Mouse (Mus musculus) kidney, embryonic 15.5 days (tissue): ENCODE data around the gene Paip2b. TPM values are rescaled to one million over a fixed set of nuclear protein-coding genes. Genes with fewer than 3 reads are reported as not detected.
A peak's percentile ranks its signal among the peaks of the same experiment; 100 is the strongest.
"Not testable (repeated sequence)": the region's sequence is repeated elsewhere in the genome, so short reads cannot be mapped to it uniquely, and the experiment has no call there.

ENCODE experiments used
- ATAC-seq: fragments of 200-750 bp; cut with Nextera tagmentation; replicated peaks from 2 replicates; pipeline ENCODE4 v1.8.0; 2017; ENCODE audit warnings: moderate TSS enrichment; ENCODE audit not compliant: low FRiP score
- H3K27ac ChIP-seq: fragments of 300-500 bp; sonication (generic); 2 replicates; pipeline ENCODE4 v1.5.1; 2015; ENCODE audit warnings: mild to moderate bottlenecking, inconsistent platforms
- H3K27me3 ChIP-seq: fragments of 300-500 bp; sonication (generic); 2 replicates; pipeline ENCODE4 v1.6.1; 2015; ENCODE audit warnings: inconsistent platforms
- H3K36me3 ChIP-seq: fragments of 300-500 bp; sonication (generic); 2 replicates; pipeline ENCODE4 v1.6.1; 2015; ENCODE audit warnings: inconsistent platforms
- H3K4me1 ChIP-seq: fragments of 300-500 bp; sonication (generic); 2 replicates; pipeline ENCODE4 v1.6.1; 2015; ENCODE audit warnings: inconsistent platforms
- H3K4me2 ChIP-seq: fragments of 300-500 bp; sonication (generic); 2 replicates; pipeline ENCODE4 v1.6.1; 2015; ENCODE audit warnings: moderate library complexity, mild to moderate bottlenecking, inconsistent platforms
- H3K4me3 ChIP-seq: fragments of 300-500 bp; sonication (generic); replicated peaks from 2 replicates; pipeline ENCODE4 v1.5.1; 2015; ENCODE audit warnings: mild to moderate bottlenecking, inconsistent platforms
- H3K9ac ChIP-seq: fragments of 300-500 bp; sonication (generic); 2 replicates; pipeline ENCODE4 v1.6.1; 2015; ENCODE audit warnings: mild to moderate bottlenecking, inconsistent platforms
- H3K9me3 ChIP-seq: fragments of 300-500 bp; sonication (generic); replicated peaks from 2 replicates; pipeline ENCODE4 v1.6.1; 2016; ENCODE audit warnings: inconsistent platforms
- WGBS: fragments of 180-500 bp; shearing (Covaris S2); methylation state at CpG from one replicate; pipeline ENCODE4 v1.1.7; 2015; ENCODE audit warnings: mixed read lengths; 5-methylcytosine and 5-hydroxymethylcytosine counted together
- polyA plus RNA-seq: library from polyadenylated mRNA; unstranded; fragments of >200 nt; fragmentation: Nextera tagmentation; extraction: Ambion mirVana; gene quantifications from 2 replicates; pipeline ENCODE4 v1.2.1, GENCODE M21; 2015

Gene Paip2b
- polyA plus RNA-seq, 1 experiment from 2014 or later: 16.8 TPM

- peak within 1 kb of the TSS; percentile 92 for H3K4me2 ChIP-seq
- peak within 1 kb of the TSS; percentile 97 for H3K27ac ChIP-seq
- under 1% methylated on average over 42 of the region's 43 CpGs for WGBS
Observed at GRCm38 (mm10) chr6:83794760-83795296, 36.7 kb downstream of the Paip2b start, which contains the start of gene Nagk. Gene Nagk, plus strand, starts transcription at chr6:83794982.

GRCm38 (mm10) chr6:83791251-83791890 lies 40.2 kb downstream of the Paip2b start:
- Histone ChIP-seq H3K27ac (no peak overlapping the region), H3K36me3 (no peaks in the 10 kb centered on the region), H3K4me2 (no peak overlapping the region), H3K9me3 (no peaks in the 10 kb centered on the region), H3K4me3 (no peak overlapping the region), H3K27me3 (no peaks in the 10 kb centered on the region), H3K9ac (no peak overlapping the region), H3K4me1 (peaks cover 27% of the 10 kb centered on the region)
- WGBS: 62% methylated on average over 4 of the region's 4 CpGs
- ATAC-seq: no peak

More at GRCm38 (mm10) chr6:83794760-83795296, 36.7 kb downstream of the Paip2b start, which contains the start of gene Nagk:
- H3K4me1 ChIP-seq: peaks cover 12% of the 10 kb centered on the region
- peak within 1 kb of the TSS; percentile 77 for H3K4me3 ChIP-seq
- ATAC-seq: peak; percentile 95
- H3K9ac ChIP-seq: peak within 1 kb of the TSS; percentile 52
- H3K9me3 ChIP-seq: no peaks in the 10 kb centered on the region
- no peaks in the 10 kb centered on the region for H3K27me3 ChIP-seq
- no peaks in the 10 kb centered on the region; the same call in 1 of the 2 replicates for H3K36me3 ChIP-seq

GRCm38 (mm10) chr6:83790533-83790932 lies 41.0 kb downstream of the Paip2b start:
- H3K9me3 ChIP-seq, H3K36me3 ChIP-seq, H3K27me3 ChIP-seq, H3K4me3 ChIP-seq, H3K4me2 ChIP-seq, H3K27ac ChIP-seq, ATAC-seq, H3K9ac ChIP-seq: not testable (repeated sequence)
- H3K4me1 ChIP-seq: peaks cover 24% of the 10 kb centered on the region
- 88% methylated on average over 5 of the region's 5 CpGs for WGBS

GRCm38 (mm10) chr6:83788554-83788953 lies 43.0 kb downstream of the Paip2b start:
- H3K4me2 ChIP-seq: no peak overlapping the region
- no peak overlapping the region for H3K4me3 ChIP-seq
- H3K9ac ChIP-seq: no peak overlapping the region
- no peaks in the 10 kb centered on the region for H3K9me3 ChIP-seq
- no peaks in the 10 kb centered on the region for H3K36me3 ChIP-seq
- no peaks in the 10 kb centered on the region for H3K27me3 ChIP-seq
- ATAC-seq: peak; percentile 81
- peaks cover 15% of the 10 kb centered on the region for H3K4me1 ChIP-seq
- WGBS: 52% methylated on average over 7 of the region's 7 CpGs
- H3K27ac ChIP-seq: peak overlapping the region; percentile 63

GRCm38 (mm10) chr6:83786426-83786825 lies 45.1 kb downstream of the Paip2b start:
- no peak for ATAC-seq
- H3K9me3 ChIP-seq: no peaks in the 10 kb centered on the region
- WGBS: 69% methylated on average over 3 of the region's 3 CpGs
- H3K36me3 ChIP-seq: no peaks in the 10 kb centered on the region
- no peak overlapping the region for H3K9ac ChIP-seq
- H3K4me2 ChIP-seq: no peak overlapping the region
- no peak overlapping the region for H3K4me3 ChIP-seq
- H3K27me3 ChIP-seq: no peaks in the 10 kb centered on the region
- H3K27ac ChIP-seq: no peak overlapping the region
- H3K4me1 ChIP-seq: peaks cover 15% of the 10 kb centered on the region

- Histone ChIP-seq H3K9ac (no peak overlapping the region), H3K4me1 (peaks cover 16% of the 10 kb centered on the region), H3K9me3 (no peaks in the 10 kb centered on the region), H3K27ac (no peak overlapping the region), H3K4me3 (no peak overlapping the region), H3K4me2 (no peak overlapping the region), H3K27me3 (no peaks in the 10 kb centered on the region), H3K36me3 (no peaks in the 10 kb centered on the region)
- WGBS: 4% methylated on average over 5 of the region's 5 CpGs
- ATAC-seq: no peak
Observed at GRCm38 (mm10) chr6:83779026-83779425, 52.5 kb downstream of the Paip2b start.

GRCm38 (mm10) chr6:83778306-83778705 lies 53.2 kb downstream of the Paip2b start:
- WGBS: 73% methylated on average over 7 of the region's 7 CpGs

GRCm38 (mm10) chr6:83775638-83776293 lies 55.8 kb downstream of the Paip2b start, which contains the start of gene Tex261:
Gene Tex261, minus strand, starts transcription at chr6:83775813.
- under 1% methylated on average over 45 of the region's 45 CpGs for WGBS
- ATAC-seq: peak; percentile 96
- no peaks in the 10 kb centered on the region for H3K27me3 ChIP-seq
- H3K9me3 ChIP-seq: no peaks in the 10 kb centered on the region
- H3K27ac ChIP-seq: peak within 1 kb of the TSS; percentile 96
- H3K4me2 ChIP-seq: peak within 1 kb of the TSS; percentile 73
- H3K4me3 ChIP-seq: peak within 1 kb of the TSS; percentile 65
- peak within 1 kb of the TSS; percentile 81 for H3K9ac ChIP-seq
- H3K4me1 ChIP-seq: peaks cover 23% of the 10 kb centered on the region
- peaks cover 31% of the 10 kb centered on the region for H3K36me3 ChIP-seq

More at GRCm38 (mm10) chr6:83778306-83778705, 53.2 kb downstream of the Paip2b start:
- Histone ChIP-seq H3K4me3 (no peak overlapping the region), H3K27ac (no peak overlapping the region), H3K4me1 (peaks cover 23% of the 10 kb centered on the region), H3K36me3 (peaks cover 6% of the 10 kb centered on the region; the same call in 1 of the 2 replicates), H3K4me2 (no peak overlapping the region), H3K9ac (no peak overlapping the region), H3K9me3 (no peaks in the 10 kb centered on the region), H3K27me3 (no peaks in the 10 kb centered on the region)
- no peak for ATAC-seq

GRCm38 (mm10) chr6:83774781-83775563 lies 56.6 kb downstream of the Paip2b start:
- H3K4me1 ChIP-seq: peaks cover 23% of the 10 kb centered on the region
- H3K9ac ChIP-seq: peak overlapping the region; percentile 81
- peak overlapping the region; percentile 96 for H3K27ac ChIP-seq
- WGBS: 2% methylated on average over 14 of the region's 14 CpGs
- H3K27me3 ChIP-seq: no peaks in the 10 kb centered on the region
- peak overlapping the region; percentile 73 for H3K4me2 ChIP-seq
- ATAC-seq: peak; percentile 62
- peaks cover 39% of the 10 kb centered on the region for H3K36me3 ChIP-seq
- H3K4me3 ChIP-seq: peak overlapping the region; percentile 65
- H3K9me3 ChIP-seq: no peaks in the 10 kb centered on the region

- Histone ChIP-seq H3K4me2 (peak overlapping the region; percentile 73), H3K4me1 (peaks cover 23% of the 10 kb centered on the region), H3K27ac (no peak overlapping the region), H3K9me3 (no peaks in the 10 kb centered on the region), H3K4me3 (peak overlapping the region; percentile 65), H3K36me3 (peaks cover 47% of the 10 kb centered on the region), H3K27me3 (no peaks in the 10 kb centered on the region), H3K9ac (no peak overlapping the region; the same call in 1 of the 2 replicates)
- ATAC-seq: no peak
- 55% methylated on average over 9 of the region's 9 CpGs for WGBS
Observed at GRCm38 (mm10) chr6:83774126-83774525, 57.4 kb downstream of the Paip2b start.

- H3K27me3 ChIP-seq: peaks cover 12% of the 10 kb centered on the region
- no peak for ATAC-seq
Observed at GRCm38 (mm10) chr6:83768485-83768884, 63.1 kb downstream of the Paip2b start.

More at GRCm38 (mm10) chr6:83768485-83768884, 63.1 kb downstream of the Paip2b start:
- Histone ChIP-seq H3K4me2 (no peak overlapping the region), H3K9me3 (no peaks in the 10 kb centered on the region), H3K4me1 (peaks cover 2% of the 10 kb centered on the region; the same call in 1 of the 2 replicates), H3K36me3 (peaks cover 53% of the 10 kb centered on the region), H3K4me3 (no peak overlapping the region), H3K27ac (no peak overlapping the region), H3K9ac (no peak overlapping the region)
- 67% methylated on average over 5 of the region's 5 CpGs for WGBS
